Mouse (Mus musculus) kidney, postnatal 4 days (tissue): ENCODE results near the gene Spint4.
A peak's percentile ranks its signal among the peaks of the same experiment; 100 is the strongest.

Source experiments
- DNase-seq, 2 experiments: peaks; one replicate each; pipeline ENCODE4 v3.0.0; 2021; ENCODE audit warnings: mixed read lengths in 2 of 2

Spint4 gene

GRCm38 (mm10) chr2:164734839-164735238, 36.5 kb downstream of the Spint4 start:
- no peak for DNase-seq

- DNase-seq: no peak
Measured at GRCm38 (mm10) chr2:164735446-164735845, 37.1 kb downstream of the Spint4 start.

- DNase-seq: peak in 1 of 2 experiments; percentile 17
Measured at GRCm38 (mm10) chr2:164737377-164738090, 39.2 kb downstream of the Spint4 start.

GRCm38 (mm10) chr2:164739876-164740275, 41.6 kb downstream of the Spint4 start:
- no peak for DNase-seq

GRCm38 (mm10) chr2:164744987-164745386, 46.7 kb downstream of the Spint4 start:
- no peak for DNase-seq

DNA sequence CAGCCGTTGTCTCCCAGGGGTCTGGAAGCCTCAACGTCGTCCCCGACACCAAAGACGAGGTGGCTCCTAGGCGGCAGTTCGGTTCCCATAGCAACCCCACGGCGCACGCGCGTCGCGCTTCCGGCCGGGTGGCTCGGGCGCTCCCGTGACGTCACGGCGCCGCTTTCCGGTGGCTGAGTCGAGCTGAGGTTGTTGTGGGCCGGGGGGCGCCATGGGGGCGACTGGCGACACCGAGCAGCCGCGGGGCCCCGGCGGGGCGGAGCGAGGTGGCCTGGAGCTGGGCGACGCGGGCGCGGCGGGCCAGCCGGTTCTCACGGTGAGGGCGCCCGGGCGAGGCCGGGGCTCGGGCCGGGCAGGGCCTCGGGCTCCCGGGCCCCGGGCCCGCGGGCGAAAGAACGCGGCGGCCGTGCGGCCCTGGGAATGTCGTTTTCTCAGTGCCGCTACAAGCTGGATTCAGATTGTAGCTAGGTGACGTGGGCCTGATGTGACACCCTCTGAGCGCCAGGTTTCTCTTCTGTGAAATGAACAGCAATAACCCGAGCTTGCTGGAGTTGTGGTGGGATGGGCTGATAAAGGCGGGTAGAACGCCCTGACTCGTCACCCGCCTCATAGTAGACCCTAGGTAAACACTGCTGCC, 47.7 kb downstream of the Spint4 start, which contains the start of the genes Wfdc3 and Dnttip1:
Gene Wfdc3, minus strand, starts transcription at position 89 of the 637 bp plus-strand sequence.
Gene Dnttip1, plus strand, starts transcription at position 141 of the 637 bp plus-strand sequence.
- peak; percentile 96 to 97 for DNase-seq

DNA sequence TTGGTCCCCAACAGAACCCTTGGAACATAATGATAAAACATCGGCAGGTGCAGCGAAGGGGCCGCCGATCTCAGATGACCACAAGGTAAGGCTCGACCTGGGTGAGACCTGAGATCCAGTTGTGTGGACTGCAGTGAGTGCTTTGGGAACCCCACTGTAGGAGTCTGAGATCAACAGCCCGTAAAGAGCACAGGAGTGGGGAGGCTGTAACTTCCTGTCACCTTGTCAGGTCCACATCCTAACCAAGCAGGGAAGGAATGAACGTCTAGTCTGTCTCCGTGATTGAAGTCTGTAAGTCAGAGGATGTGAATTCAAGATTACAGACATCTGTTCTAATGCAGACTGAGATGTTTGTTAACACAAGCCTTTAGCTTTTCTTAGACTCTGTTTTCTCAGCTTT, 48.4 kb downstream of the Spint4 start:
- DNase-seq: no peak

- no peak for DNase-seq
Measured at GRCm38 (mm10) chr2:164748191-164748590, 49.9 kb downstream of the Spint4 start.

- DNase-seq: no peak
Measured at GRCm38 (mm10) chr2:164748991-164749390, 50.7 kb downstream of the Spint4 start.
